Mouse (Mus musculus): Measurements from ENCODE around the gene Ern1. TPM values are rescaled to one million over a fixed set of nuclear protein-coding genes. Genes with fewer than 3 reads are reported as not detected.

Gene Ern1
- polyA plus RNA-seq, 1 experiment from 2014 or later, result 3.8 TPM

GRCm38 (mm10) chr11:106471629-106472028, 16.0 kb downstream of the Ern1 start:
- no peaks in the 10 kb centered on the region for H3K27me3 ChIP-seq (ENCODE audit: control insufficient read depth, insufficient read depth, low read length)
- no peak for DNase-seq (ENCODE audit: low spot score)
- no peaks in the 10 kb centered on the region for H3K4me1 ChIP-seq (ENCODE audit: control insufficient read depth, insufficient read depth, low read length)
- no peak overlapping the region for H3K4me2 ChIP-seq (ENCODE audit: low read depth, low read length)
- no peak overlapping the region for H3K27ac ChIP-seq (replicated peaks; ENCODE audit: low read depth, low read length)
- WGBS, result 90% methylated on average over 1 of the region's 1 CpGs
- H3K9ac ChIP-seq (replicated peaks; ENCODE audit: low read length), result no peak overlapping the region
- no peak for ATAC-seq (replicated peaks; ENCODE audit: insufficient number of reproducible peaks, low FRiP score, low TSS enrichment, low read depth)
- no peaks in the 10 kb centered on the region for H3K9me3 ChIP-seq (replicated peaks; ENCODE audit: control insufficient read depth, low read length)
- H3K4me3 ChIP-seq (ENCODE audit: low read depth, low read length), result no peak overlapping the region
- no peaks in the 10 kb centered on the region for H3K36me3 ChIP-seq (replicated peaks; ENCODE audit: control insufficient read depth, insufficient read depth, low read depth, low read length)

- Histone ChIP-seq H3K27me3 (ENCODE audit: control insufficient read depth, insufficient read depth, low read length) (no peaks in the 10 kb centered on the region), H3K36me3 (replicated peaks; ENCODE audit: control insufficient read depth, insufficient read depth, low read depth, low read length) (no peaks in the 10 kb centered on the region), H3K4me2 (ENCODE audit: low read depth, low read length) (no peak overlapping the region), H3K27ac (replicated peaks; ENCODE audit: low read depth, low read length) (no peak overlapping the region), H3K9me3 (replicated peaks; ENCODE audit: control insufficient read depth, low read length) (no peaks in the 10 kb centered on the region), H3K9ac (replicated peaks; ENCODE audit: low read length) (no peak overlapping the region), H3K4me1 (ENCODE audit: control insufficient read depth, insufficient read depth, low read length) (no peaks in the 10 kb centered on the region), H3K4me3 (ENCODE audit: low read depth, low read length) (no peak overlapping the region)
- 91% methylated on average over 1 of the region's 1 CpGs for WGBS
- ATAC-seq (replicated peaks; ENCODE audit: insufficient number of reproducible peaks, low FRiP score, low TSS enrichment, low read depth) (no peak), DNase-seq (ENCODE audit: low spot score) (no peak)
These were observed 19.1 kb downstream of the Ern1 start for GRCm38 (mm10) chr11:106468509-106468908.

GRCm38 (mm10) chr11:106465932-106466331, 21.7 kb downstream of the Ern1 start:
- no peak overlapping the region for H3K4me3 ChIP-seq (ENCODE audit: low read depth, low read length)
- DNase-seq (ENCODE audit: low spot score) (no peak), ATAC-seq (replicated peaks; ENCODE audit: insufficient number of reproducible peaks, low FRiP score, low TSS enrichment, low read depth) (no peak)
- no peak overlapping the region for H3K9ac ChIP-seq (replicated peaks; ENCODE audit: low read length)
- WGBS, result 83% methylated on average over 4 of the region's 4 CpGs
- no peaks in the 10 kb centered on the region for H3K4me1 ChIP-seq (ENCODE audit: control insufficient read depth, insufficient read depth, low read length)
- H3K27me3 ChIP-seq (ENCODE audit: control insufficient read depth, insufficient read depth, low read length), result no peaks in the 10 kb centered on the region
- no peak overlapping the region for H3K4me2 ChIP-seq (ENCODE audit: low read depth, low read length)
- no peaks in the 10 kb centered on the region for H3K9me3 ChIP-seq (replicated peaks; ENCODE audit: control insufficient read depth, low read length)
- no peaks in the 10 kb centered on the region for H3K36me3 ChIP-seq (replicated peaks; ENCODE audit: control insufficient read depth, insufficient read depth, low read depth, low read length)
- H3K27ac ChIP-seq (replicated peaks; ENCODE audit: low read depth, low read length), result no peak overlapping the region

- Histone ChIP-seq H3K4me2 (ENCODE audit: low read depth, low read length) (no peak overlapping the region), H3K36me3 (replicated peaks; ENCODE audit: control insufficient read depth, insufficient read depth, low read depth, low read length) (no peaks in the 10 kb centered on the region), H3K9me3 (replicated peaks; ENCODE audit: control insufficient read depth, low read length) (no peaks in the 10 kb centered on the region), H3K4me1 (ENCODE audit: control insufficient read depth, insufficient read depth, low read length) (no peaks in the 10 kb centered on the region), H3K27ac (replicated peaks; ENCODE audit: low read depth, low read length) (no peak overlapping the region), H3K4me3 (ENCODE audit: low read depth, low read length) (no peak overlapping the region), H3K27me3 (ENCODE audit: control insufficient read depth, insufficient read depth, low read length) (no peaks in the 10 kb centered on the region), H3K9ac (replicated peaks; ENCODE audit: low read length) (no peak overlapping the region)
- 92% methylated on average over 1 of the region's 1 CpGs for WGBS
- DNase-seq (ENCODE audit: low spot score), result no peak
- ATAC-seq (replicated peaks; ENCODE audit: insufficient number of reproducible peaks, low FRiP score, low TSS enrichment, low read depth), result no peak
These were observed 22.1 kb downstream of the Ern1 start for GRCm38 (mm10) chr11:106465545-106465903.

GRCm38 (mm10) chr11:106464681-106465544, 22.7 kb downstream of the Ern1 start:
- H3K27me3 ChIP-seq (ENCODE audit: control insufficient read depth, insufficient read depth, low read length), result no peaks in the 10 kb centered on the region
- no peak overlapping the region for H3K27ac ChIP-seq (replicated peaks; ENCODE audit: low read depth, low read length)
- H3K9ac ChIP-seq (replicated peaks; ENCODE audit: low read length), result no peak overlapping the region
- H3K4me1 ChIP-seq (ENCODE audit: control insufficient read depth, insufficient read depth, low read length), result no peaks in the 10 kb centered on the region
- no peaks in the 10 kb centered on the region for H3K9me3 ChIP-seq (replicated peaks; ENCODE audit: control insufficient read depth, low read length)
- DNase-seq (ENCODE audit: low spot score) (no peak), ATAC-seq (replicated peaks; ENCODE audit: insufficient number of reproducible peaks, low FRiP score, low TSS enrichment, low read depth) (no peak)
- H3K4me3 ChIP-seq (ENCODE audit: low read depth, low read length), result no peak overlapping the region
- no peaks in the 10 kb centered on the region for H3K36me3 ChIP-seq (replicated peaks; ENCODE audit: control insufficient read depth, insufficient read depth, low read depth, low read length)
- WGBS, result 83% methylated on average over 4 of the region's 4 CpGs
- no peak overlapping the region for H3K4me2 ChIP-seq (ENCODE audit: low read depth, low read length)

GRCm38 (mm10) chr11:106463845-106464244, 23.8 kb downstream of the Ern1 start:
- 72% methylated on average over 5 of the region's 5 CpGs for WGBS
- no peak for ATAC-seq (replicated peaks; ENCODE audit: insufficient number of reproducible peaks, low FRiP score, low TSS enrichment, low read depth)

GRCm38 (mm10) chr11:106462309-106462708, 25.3 kb downstream of the Ern1 start:
- Histone ChIP-seq H3K9ac (replicated peaks; ENCODE audit: low read length) (no peak overlapping the region), H3K27ac (replicated peaks; ENCODE audit: low read depth, low read length) (no peak overlapping the region), H3K9me3 (replicated peaks; ENCODE audit: control insufficient read depth, low read length) (no peaks in the 10 kb centered on the region), H3K4me1 (ENCODE audit: control insufficient read depth, insufficient read depth, low read length) (no peaks in the 10 kb centered on the region), H3K36me3 (replicated peaks; ENCODE audit: control insufficient read depth, insufficient read depth, low read depth, low read length) (no peaks in the 10 kb centered on the region), H3K4me3 (ENCODE audit: low read depth, low read length) (no peak overlapping the region), H3K4me2 (ENCODE audit: low read depth, low read length) (no peak overlapping the region), H3K27me3 (ENCODE audit: control insufficient read depth, insufficient read depth, low read length) (no peaks in the 10 kb centered on the region)
- no peak for ATAC-seq (replicated peaks; ENCODE audit: insufficient number of reproducible peaks, low FRiP score, low TSS enrichment, low read depth)
- 79% methylated on average over 3 of the region's 3 CpGs for WGBS
- DNase-seq (ENCODE audit: low spot score), result no peak

More at GRCm38 (mm10) chr11:106463845-106464244, 23.8 kb downstream of the Ern1 start:
- DNase-seq (ENCODE audit: low spot score), result no peak
- H3K4me3 ChIP-seq (ENCODE audit: low read depth, low read length), result no peak overlapping the region
- no peak overlapping the region for H3K27ac ChIP-seq (replicated peaks; ENCODE audit: low read depth, low read length)
- H3K27me3 ChIP-seq (ENCODE audit: control insufficient read depth, insufficient read depth, low read length), result no peaks in the 10 kb centered on the region
- no peak overlapping the region for H3K4me2 ChIP-seq (ENCODE audit: low read depth, low read length)
- no peak overlapping the region for H3K9ac ChIP-seq (replicated peaks; ENCODE audit: low read length)
- no peaks in the 10 kb centered on the region for H3K36me3 ChIP-seq (replicated peaks; ENCODE audit: control insufficient read depth, insufficient read depth, low read depth, low read length)
- no peaks in the 10 kb centered on the region for H3K9me3 ChIP-seq (replicated peaks; ENCODE audit: control insufficient read depth, low read length)
- H3K4me1 ChIP-seq (ENCODE audit: control insufficient read depth, insufficient read depth, low read length), result no peaks in the 10 kb centered on the region

GRCm38 (mm10) chr11:106461145-106461932, 26.3 kb downstream of the Ern1 start:
- Histone ChIP-seq H3K9me3 (replicated peaks; ENCODE audit: control insufficient read depth, low read length) (no peaks in the 10 kb centered on the region), H3K36me3 (replicated peaks; ENCODE audit: control insufficient read depth, insufficient read depth, low read depth, low read length) (no peaks in the 10 kb centered on the region), H3K27ac (replicated peaks; ENCODE audit: low read depth, low read length) (no peak overlapping the region), H3K4me1 (ENCODE audit: control insufficient read depth, insufficient read depth, low read length) (no peaks in the 10 kb centered on the region), H3K9ac (replicated peaks; ENCODE audit: low read length) (no peak overlapping the region), H3K27me3 (ENCODE audit: control insufficient read depth, insufficient read depth, low read length) (no peaks in the 10 kb centered on the region), H3K4me2 (ENCODE audit: low read depth, low read length) (no peak overlapping the region), H3K4me3 (ENCODE audit: low read depth, low read length) (no peak overlapping the region)
- DNase-seq (ENCODE audit: low spot score) (no peak), ATAC-seq (replicated peaks; ENCODE audit: insufficient number of reproducible peaks, low FRiP score, low TSS enrichment, low read depth) (no peak)
- WGBS, result 81% methylated on average over 5 of the region's 5 CpGs

All from embryonic facial prominence, embryonic 11.5 days (tissue).